Mouse (Mus musculus): ENCODE results near the gene Scamp5. TPM values are rescaled to one million over a fixed set of nuclear protein-coding genes. Genes with fewer than 3 reads are reported as not detected.

Scamp5 gene
- polyA plus RNA-seq, 1 experiment from 2014 or later: 14.8 TPM

- Histone ChIP-seq H3K4me3 (no peak overlapping the region), H3K4me2 (no peak overlapping the region), H3K27me3 (no peaks in the 10 kb centered on the region), H3K9ac (no peak overlapping the region), H3K9me3 (no peaks in the 10 kb centered on the region), H3K36me3 (no peaks in the 10 kb centered on the region), H3K27ac (no peak overlapping the region), H3K4me1 (no peaks in the 10 kb centered on the region)
- no peak for ATAC-seq (ENCODE audit: insufficient number of reproducible peaks, insufficient read depth, low FRiP score, low TSS enrichment, low read depth)
- WGBS: 89% methylated on average over 5 of the region's 5 CpGs
Measured at GRCm38 (mm10) chr9:57406395-57406794, 61.5 kb downstream of the Scamp5 start.

GRCm38 (mm10) chr9:57404036-57404435 lies 63.8 kb downstream of the Scamp5 start:
- no peak overlapping the region for H3K9ac ChIP-seq
- no peak for ATAC-seq (ENCODE audit: insufficient number of reproducible peaks, insufficient read depth, low FRiP score, low TSS enrichment, low read depth)
- no peak overlapping the region for H3K4me2 ChIP-seq
- H3K27me3 ChIP-seq: no peaks in the 10 kb centered on the region
- no peak overlapping the region for H3K4me3 ChIP-seq
- no peaks in the 10 kb centered on the region for H3K4me1 ChIP-seq
- no peak overlapping the region for H3K27ac ChIP-seq
- H3K36me3 ChIP-seq: no peaks in the 10 kb centered on the region
- WGBS: 87% methylated on average over 5 of the region's 5 CpGs
- peaks cover 8% of the 10 kb centered on the region for H3K9me3 ChIP-seq

GRCm38 (mm10) chr9:57402318-57403251 lies 65.3 kb downstream of the Scamp5 start:
- H3K9ac ChIP-seq: no peak overlapping the region
- ATAC-seq (ENCODE audit: insufficient number of reproducible peaks, insufficient read depth, low FRiP score, low TSS enrichment, low read depth): no peak
- H3K36me3 ChIP-seq: no peaks in the 10 kb centered on the region
- H3K4me3 ChIP-seq: no peak overlapping the region
- peaks cover 11% of the 10 kb centered on the region for H3K9me3 ChIP-seq
- H3K4me1 ChIP-seq: no peaks in the 10 kb centered on the region
- 84% methylated on average over 15 of the region's 15 CpGs for WGBS
- H3K27ac ChIP-seq: no peak overlapping the region
- H3K4me2 ChIP-seq: no peak overlapping the region
- no peaks in the 10 kb centered on the region for H3K27me3 ChIP-seq

GRCm38 (mm10) chr9:57398773-57399172 lies 69.1 kb downstream of the Scamp5 start:
- no peaks in the 10 kb centered on the region for H3K27me3 ChIP-seq
- H3K9me3 ChIP-seq: peaks cover 11% of the 10 kb centered on the region
- 97% methylated on average over 2 of the region's 2 CpGs for WGBS
- H3K27ac ChIP-seq: no peak overlapping the region
- no peak overlapping the region for H3K9ac ChIP-seq
- no peak overlapping the region for H3K4me3 ChIP-seq
- ATAC-seq (ENCODE audit: insufficient number of reproducible peaks, insufficient read depth, low FRiP score, low TSS enrichment, low read depth): no peak
- H3K4me2 ChIP-seq: no peak overlapping the region
- no peaks in the 10 kb centered on the region for H3K36me3 ChIP-seq
- no peaks in the 10 kb centered on the region for H3K4me1 ChIP-seq

GRCm38 (mm10) chr9:57392892-57393291 lies 75.0 kb downstream of the Scamp5 start:
- no peak overlapping the region for H3K9ac ChIP-seq
- ATAC-seq (ENCODE audit: insufficient number of reproducible peaks, insufficient read depth, low FRiP score, low TSS enrichment, low read depth): no peak
- 79% methylated on average over 1 of the region's 1 CpGs for WGBS

More at GRCm38 (mm10) chr9:57392892-57393291, 75.0 kb downstream of the Scamp5 start:
- Histone ChIP-seq H3K36me3 (no peaks in the 10 kb centered on the region), H3K9me3 (no peaks in the 10 kb centered on the region), H3K27ac (no peak overlapping the region), H3K4me1 (no peaks in the 10 kb centered on the region), H3K27me3 (no peaks in the 10 kb centered on the region), H3K4me2 (no peak overlapping the region), H3K4me3 (no peak overlapping the region)

Other genes starting within 250 kb of the Scamp5 start
- not detected in 2 replicates for gene Trcg1, start 231.5 kb downstream of the Scamp5 start, polyA plus RNA-seq (2015; fragmentation: Nextera tagmentation; extraction: Ambion mirVana)
- gene 1700017B05Rik, start 205.4 kb downstream of the Scamp5 start, polyA plus RNA-seq (2015; fragmentation: Nextera tagmentation; extraction: Ambion mirVana): 18.1 and 18.8 TPM in 2 replicates
- 27.9 and 30.0 TPM in 2 replicates for gene Ppcdc, start 27.9 kb downstream of the Scamp5 start, polyA plus RNA-seq (2015; fragmentation: Nextera tagmentation; extraction: Ambion mirVana)
- gene Rpp25, start 36.0 kb upstream of the Scamp5 start, polyA plus RNA-seq (2015; fragmentation: Nextera tagmentation; extraction: Ambion mirVana): 0.61 and 1.3 TPM in 2 replicates
- gene Cox5a, start 53.2 kb upstream of the Scamp5 start, polyA plus RNA-seq (2015; fragmentation: Nextera tagmentation; extraction: Ambion mirVana): 473 and 528 TPM in 2 replicates
- 25.1 and 28.9 TPM in 2 replicates for gene Fam219b, start 69.5 kb upstream of the Scamp5 start, polyA plus RNA-seq (2015; fragmentation: Nextera tagmentation; extraction: Ambion mirVana)
- 47.1 and 48.8 TPM in 2 replicates for gene Mpi, start 84.7 kb upstream of the Scamp5 start, polyA plus RNA-seq (2015; fragmentation: Nextera tagmentation; extraction: Ambion mirVana)
- gene Scamp2, start 92.9 kb upstream of the Scamp5 start, polyA plus RNA-seq (2015; fragmentation: Nextera tagmentation; extraction: Ambion mirVana): 54.2 and 61.7 TPM in 2 replicates
- gene Ulk3, start 121.4 kb upstream of the Scamp5 start, polyA plus RNA-seq (2015; fragmentation: Nextera tagmentation; extraction: Ambion mirVana): 20.3 and 26.9 TPM in 2 replicates
- not detected in 2 replicates for gene Cplx3, start 138.2 kb upstream of the Scamp5 start, polyA plus RNA-seq (2015; fragmentation: Nextera tagmentation; extraction: Ambion mirVana)
- not detected in 2 replicates for gene Lman1l, start 152.7 kb upstream of the Scamp5 start, polyA plus RNA-seq (2015; fragmentation: Nextera tagmentation; extraction: Ambion mirVana)
- 32.4 and 38.0 TPM in 2 replicates for gene Csk, start 185.6 kb upstream of the Scamp5 start, polyA plus RNA-seq (2015; fragmentation: Nextera tagmentation; extraction: Ambion mirVana)
- not detected in 2 replicates for gene Cyp1a2, start 215.6 kb upstream of the Scamp5 start, polyA plus RNA-seq (2015; fragmentation: Nextera tagmentation; extraction: Ambion mirVana)
- not detected in 2 replicates for gene Cyp1a1, start 219.9 kb upstream of the Scamp5 start, polyA plus RNA-seq (2015; fragmentation: Nextera tagmentation; extraction: Ambion mirVana)
- gene Edc3, start 240.5 kb upstream of the Scamp5 start, polyA plus RNA-seq (2015; fragmentation: Nextera tagmentation; extraction: Ambion mirVana): 34.2 and 35.0 TPM in 2 replicates

Measured in embryonic facial prominence, embryonic 13.5 days (tissue).